Mouse (Mus musculus): Measurements from ENCODE around the gene Nup214. TPM values are rescaled to one million over a fixed set of nuclear protein-coding genes. Genes with fewer than 3 reads are reported as not detected.
A peak's percentile ranks its signal among the peaks of the same experiment; 100 is the strongest.

The Nup214 gene
- polyA plus RNA-seq (2017; shearing (Covaris generic)) = 100 to 1,000 TPM in 1 of 2 experiments, 10 to 100 TPM in 1; 87.6 to 102 TPM

DNA sequence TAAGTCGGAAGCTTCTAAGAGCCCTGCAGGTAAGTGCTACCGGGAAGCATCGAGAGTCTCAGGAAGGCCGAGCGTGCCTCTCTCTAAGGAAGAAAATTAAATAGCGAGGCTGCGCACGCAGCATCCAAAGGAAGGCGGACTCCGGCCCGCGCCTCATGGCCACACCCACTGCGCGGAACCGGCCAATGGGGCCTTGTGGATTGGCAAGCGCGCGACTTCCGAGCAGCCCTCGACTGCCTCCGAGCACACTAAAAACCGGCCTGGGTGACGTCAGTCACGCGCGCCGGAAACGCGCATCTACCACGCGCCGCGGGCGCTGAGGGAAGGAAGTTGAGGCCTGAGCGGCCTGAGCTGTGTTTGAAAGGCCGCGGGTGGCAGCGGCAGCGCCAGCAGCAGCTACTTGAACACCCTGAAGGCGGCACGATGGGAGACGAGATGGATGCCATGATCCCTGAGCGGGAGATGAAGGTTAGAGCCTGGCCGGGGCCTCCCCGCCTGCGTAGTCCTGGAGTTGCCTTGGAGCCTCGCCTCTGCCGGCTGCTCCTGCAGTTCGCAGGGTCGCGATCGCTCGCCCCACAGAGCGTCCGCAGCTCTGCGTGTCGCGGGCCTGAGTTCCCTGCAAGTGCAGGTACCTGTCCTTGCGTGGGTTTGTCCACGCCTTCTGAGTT lies at the start of gene Nup214:
Gene Nup214, plus strand, starts transcription at position 296 of the 668 bp plus-strand sequence.
- peak; percentile 100 for ATAC-seq

DNA sequence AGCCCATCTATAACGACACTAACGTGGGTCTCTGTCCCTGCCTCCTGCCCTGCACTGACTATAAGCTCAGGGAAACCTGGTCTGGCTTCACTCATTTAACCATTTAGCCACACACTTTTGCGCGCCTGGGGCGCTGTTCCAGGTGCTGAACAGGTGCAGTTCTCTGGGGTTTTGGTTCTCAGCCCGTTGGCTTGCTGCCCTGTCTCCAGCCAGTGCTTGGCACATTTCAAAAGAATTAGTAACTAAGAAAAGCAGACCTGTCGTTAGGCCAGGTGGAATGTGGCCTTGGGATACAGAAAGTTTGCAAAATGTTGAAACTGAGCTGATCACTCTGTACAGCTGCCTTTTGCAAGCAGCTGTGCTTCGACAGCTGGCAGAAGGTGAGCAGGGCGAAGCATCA lies 49.4 kb upstream of the Nup214 start:
- ATAC-seq = no peak

DNA sequence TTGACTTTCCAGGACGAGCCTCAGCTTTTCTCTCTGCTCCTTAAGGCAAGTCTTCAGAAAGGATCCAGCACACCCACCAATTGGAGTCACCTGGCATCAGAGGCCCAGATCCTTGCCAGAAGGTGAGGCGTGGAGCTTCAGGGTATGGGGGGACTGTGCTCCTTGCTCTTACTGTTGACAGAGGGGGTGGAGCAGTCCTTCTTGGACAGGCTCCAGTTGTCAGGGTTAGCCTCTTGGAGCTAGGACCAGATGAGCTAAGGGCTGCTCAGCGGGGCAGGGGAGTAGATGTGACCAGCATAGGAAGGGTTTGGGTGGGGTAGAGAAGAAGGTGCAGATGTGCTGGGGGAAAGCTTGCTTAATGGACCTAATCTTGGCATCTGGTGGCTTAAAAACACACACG lies 48.3 kb upstream of the Nup214 start:
- no peak for ATAC-seq

DNA sequence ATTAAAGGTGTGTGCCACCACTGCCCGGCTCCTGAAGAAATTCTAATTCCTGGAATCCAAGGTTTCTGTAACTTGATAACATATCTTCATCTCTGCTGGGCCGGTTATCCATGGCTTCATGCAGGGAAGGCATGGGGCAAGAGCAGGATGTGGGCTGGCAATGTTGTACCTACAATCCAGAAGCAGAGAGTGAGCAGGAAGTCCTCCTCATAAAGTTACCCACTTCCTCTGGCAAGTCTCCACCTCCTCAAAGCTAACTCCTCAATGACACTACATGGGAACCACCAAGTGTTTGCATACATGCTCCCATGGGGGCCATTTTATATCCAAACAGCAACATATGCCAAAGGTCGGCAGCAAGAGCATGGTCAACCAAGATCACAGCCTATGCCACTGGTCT lies 44.6 kb upstream of the Nup214 start:
- ATAC-seq = peak; percentile 96

DNA sequence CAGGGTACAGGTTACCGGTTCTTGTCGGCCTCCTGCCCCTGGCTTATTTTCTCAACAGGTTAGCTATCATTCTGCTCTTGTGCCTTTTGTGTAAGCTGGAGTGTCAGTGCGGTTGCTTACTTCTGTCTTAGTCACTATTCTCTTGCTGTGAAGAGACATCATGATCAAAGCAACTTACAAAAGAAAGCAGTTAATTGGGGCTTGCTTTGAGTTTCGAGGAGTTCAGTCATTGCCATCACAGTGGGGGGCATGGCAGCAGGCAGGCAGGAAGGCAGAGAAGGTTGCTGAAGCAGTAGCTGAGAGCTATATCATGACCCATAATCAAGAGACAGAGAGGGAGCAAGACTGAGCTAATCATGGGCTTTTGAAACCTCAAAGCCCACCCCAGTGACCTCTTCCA lies 39.7 kb upstream of the Nup214 start:
- ATAC-seq = no peak

DNA sequence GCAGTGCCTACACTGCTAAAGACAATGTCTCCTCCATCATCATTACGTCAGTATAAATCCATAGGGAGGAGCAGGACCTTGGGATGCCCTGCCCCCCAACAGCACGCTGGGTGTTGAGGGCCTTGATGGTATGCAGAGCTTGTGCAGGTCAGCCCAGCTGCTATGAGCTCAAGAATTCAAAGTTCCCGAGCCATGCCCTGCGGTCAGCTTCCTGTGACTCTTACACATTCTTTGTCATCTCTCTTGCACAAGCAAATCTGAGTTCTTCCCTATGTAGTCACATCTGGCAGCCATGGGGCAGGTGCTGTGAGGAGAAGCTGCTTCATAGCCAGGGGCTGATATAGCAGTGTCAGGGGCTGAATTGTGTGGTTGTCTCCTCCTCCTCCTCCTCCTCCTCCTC lies 39.2 kb upstream of the Nup214 start:
- no peak for ATAC-seq

DNA sequence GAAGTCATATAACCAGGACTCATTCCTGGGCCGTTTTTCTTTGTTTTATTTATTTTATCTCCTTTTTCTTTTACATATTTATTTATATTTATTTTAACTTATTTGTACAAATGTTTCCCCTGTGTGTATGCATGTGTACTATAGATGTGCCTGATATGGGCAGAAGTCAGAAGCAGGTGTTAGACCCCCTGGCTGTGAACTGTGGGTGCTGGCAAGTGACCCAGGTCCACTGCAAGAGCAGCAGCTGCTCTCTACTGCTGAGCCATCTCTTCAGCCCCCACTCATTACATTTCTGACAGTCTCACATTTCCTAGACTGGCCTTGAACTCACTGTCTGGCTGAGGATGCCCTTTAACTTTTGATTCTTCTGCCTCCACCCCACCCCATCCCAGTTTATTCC lies 35.9 kb upstream of the Nup214 start:
- no peak for ATAC-seq

DNA sequence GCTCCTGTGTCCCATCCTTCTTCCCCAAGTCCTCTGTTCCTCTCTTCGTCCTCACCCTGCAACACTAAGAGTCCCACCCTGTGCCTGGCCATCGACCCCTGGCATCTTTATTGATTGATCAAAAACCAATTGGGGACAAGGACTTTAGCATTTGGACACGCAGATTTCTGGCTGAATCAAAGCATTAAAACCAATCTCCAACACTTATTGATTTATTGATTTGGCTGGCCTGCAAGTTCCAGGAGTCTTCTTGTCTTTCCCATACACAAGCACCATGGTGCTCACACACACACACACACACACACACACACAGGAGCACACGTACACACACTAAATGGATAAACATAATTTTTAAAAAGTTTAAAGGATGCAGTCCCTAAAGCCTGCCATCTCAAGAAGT lies 31.2 kb upstream of the Nup214 start:
- no peak for ATAC-seq

DNA sequence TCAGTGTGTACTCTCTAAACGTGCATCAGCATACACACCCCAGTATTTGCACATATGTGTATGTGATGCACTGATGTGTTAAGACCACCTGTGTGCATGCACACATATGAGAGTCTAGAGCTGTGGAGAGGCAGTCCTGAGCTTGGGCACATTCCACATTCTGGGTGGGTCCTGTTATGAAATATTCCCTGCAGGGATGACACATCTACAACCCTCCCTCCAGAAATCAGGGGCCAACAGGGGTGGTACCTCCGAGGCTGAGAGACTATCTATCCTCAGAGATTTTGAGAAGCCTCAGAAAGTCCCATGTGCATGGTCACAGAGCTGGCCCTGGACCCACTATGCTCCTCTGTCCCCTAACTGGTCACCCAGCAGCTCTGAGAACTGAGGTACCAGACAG lies 28.7 kb upstream of the Nup214 start:
- no peak for ATAC-seq

DNA sequence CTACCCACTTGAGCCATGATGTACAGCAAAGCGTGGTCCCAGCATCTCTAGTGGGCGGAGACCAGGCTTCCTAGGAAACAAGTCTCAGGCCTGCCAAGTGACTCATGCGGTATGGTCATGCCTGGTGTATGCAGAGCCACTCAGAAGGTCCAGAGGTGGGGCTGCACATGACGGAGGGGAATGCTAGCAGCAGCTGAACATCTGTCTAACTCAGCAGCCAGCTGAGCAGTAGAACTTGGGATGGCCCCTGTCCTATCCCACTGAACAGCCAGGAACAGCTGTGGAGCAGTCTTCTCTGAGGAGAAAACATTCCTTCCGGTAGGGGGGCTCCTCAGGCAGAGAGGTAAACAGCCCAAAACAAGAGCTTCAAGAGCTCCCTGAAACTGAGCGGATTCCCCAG lies 25.8 kb upstream of the Nup214 start:
- no peak for ATAC-seq

DNA sequence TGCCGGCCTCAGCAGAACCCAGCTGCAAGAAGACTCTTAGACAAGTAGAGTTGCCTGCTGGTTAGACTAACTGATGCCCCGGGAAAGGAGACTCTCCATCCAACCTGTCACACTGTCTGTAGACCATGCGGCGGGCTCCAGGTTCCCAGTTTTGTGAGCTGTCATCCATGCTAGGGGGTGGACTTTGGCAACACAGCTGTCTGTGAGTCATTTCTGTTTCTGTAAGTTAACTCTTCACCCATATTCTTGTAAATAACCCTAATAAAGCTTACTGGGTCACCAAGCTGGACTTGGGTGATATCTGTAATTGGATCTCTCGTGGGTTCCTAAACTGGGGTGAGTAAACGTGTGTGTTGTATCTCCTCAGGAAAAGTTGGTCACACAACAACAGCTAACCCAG lies 25.4 kb upstream of the Nup214 start:
- ATAC-seq = no peak

DNA sequence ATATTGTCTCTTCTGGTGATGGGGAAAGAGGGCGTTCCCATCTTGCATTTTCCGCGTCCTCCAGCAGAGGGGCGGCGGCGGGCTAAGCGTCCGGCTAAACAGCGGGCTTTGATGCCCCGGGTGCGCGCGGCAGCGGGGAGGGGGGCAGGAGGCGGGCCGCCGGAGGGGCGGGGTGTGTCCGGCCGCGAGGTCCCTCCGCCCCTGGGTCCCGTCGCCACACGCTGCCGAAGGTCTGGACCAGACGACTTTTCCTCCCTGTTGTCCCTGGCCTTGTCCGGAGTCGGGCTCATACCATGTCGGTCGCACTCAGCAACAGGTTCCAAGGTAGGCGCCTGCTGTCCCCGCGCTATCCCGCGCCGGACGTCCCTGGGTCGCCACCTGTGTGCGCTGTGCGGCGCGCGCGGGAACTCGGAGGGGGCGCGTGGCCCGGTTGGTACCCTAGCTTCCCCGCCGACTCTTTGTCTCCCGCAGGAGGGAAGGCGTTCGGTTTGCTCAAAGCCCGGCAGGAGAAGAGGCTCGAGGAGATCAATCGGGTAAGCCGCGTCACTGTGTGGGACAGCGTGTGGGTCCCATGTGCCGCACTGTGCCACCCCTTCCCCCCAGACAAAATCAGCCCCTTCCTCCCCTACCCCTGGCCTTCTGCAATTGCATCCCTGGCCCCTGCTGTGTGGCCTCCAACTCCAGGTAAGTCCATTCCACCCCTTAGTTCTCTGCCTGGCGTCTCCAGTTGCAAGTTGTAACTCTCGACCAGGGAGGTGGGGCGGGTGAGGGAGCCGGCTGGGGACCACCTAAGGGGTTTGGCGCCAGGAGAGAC lies 24.0 kb upstream of the Nup214 start, which contains the start of gene Aif1l:
Gene Aif1l, plus strand, starts transcription at position 82 of the 814 bp plus-strand sequence.
- no peak for ATAC-seq

DNA sequence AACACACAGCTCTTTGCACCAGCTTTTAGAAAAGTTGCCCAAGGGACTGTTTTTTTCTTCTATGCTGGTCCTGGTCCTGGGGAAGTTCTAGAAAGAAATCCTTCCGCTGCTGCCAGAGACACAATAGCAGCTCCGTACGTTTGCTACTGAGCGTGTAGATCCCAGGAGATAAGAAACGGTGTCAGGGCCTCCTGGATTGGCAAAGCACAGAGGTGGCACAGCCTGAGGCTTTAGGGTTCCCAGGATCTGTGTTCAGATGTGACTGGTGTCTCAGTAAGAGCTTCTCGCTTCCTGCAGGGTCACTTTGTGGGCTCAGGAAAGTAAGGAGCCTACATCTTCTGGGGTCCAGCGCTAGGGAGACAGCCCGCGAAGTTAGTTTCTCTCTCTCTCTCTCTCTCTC lies 23.3 kb upstream of the Nup214 start:
- no peak for ATAC-seq

DNA sequence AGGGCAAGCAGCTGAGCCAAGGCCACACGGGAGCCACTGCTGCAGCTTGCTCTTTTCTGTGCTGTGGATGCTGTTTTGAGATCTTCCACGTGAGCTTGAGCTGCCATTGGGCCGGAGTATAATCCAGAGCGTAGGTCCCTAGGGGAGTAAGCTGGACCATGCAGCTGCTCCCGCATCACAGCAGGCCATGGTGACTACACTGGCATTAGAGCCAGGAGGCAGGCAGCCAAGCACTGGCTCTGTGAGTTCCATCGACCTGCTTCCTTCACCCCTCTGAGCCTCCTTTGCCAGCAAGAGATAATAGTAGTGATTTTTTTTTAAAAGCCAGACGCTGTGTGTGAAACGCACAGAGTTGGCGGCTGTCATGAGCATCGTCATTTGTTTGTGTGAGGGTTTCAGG lies 22.0 kb upstream of the Nup214 start:
- no peak for ATAC-seq

DNA sequence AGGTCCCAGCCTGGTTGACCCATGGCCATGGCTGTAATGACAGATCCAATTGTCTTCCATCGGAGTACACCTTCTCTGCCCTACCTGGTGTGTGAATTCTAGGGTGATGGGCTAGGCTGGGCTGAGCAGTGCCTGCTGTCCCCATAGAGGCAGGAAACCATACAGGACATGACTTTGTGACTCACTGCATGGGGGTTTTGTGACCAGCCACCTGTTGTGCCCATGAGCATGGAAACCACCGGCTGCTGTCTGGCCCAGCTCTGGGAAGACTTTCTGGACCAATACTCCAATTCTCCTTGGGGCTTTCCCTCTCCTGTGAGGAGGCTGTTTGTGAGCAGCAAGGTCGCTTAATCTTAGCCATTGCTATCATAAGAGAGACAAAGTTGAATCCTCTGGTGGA lies 21.5 kb upstream of the Nup214 start:
- no peak for ATAC-seq

DNA sequence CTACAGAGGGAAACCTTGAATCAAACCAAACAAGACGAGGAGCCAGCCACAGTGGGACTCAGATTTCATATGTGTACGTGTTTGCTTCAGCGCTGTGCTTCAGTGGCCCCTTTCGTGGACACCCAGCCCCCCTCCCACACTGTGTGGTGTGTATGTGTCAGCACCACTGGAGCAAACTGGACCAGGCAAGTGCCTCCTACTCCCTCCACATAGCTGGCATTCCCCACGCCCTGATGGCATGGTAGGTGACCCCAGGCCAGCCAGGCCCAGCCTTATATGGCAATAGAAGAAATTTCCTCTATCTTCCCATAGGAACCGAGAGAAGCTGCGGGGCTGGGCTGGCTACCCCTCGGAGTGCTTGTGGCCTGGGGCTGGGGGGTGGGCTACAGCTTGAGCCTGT lies 20.5 kb upstream of the Nup214 start:
- ATAC-seq = no peak

DNA sequence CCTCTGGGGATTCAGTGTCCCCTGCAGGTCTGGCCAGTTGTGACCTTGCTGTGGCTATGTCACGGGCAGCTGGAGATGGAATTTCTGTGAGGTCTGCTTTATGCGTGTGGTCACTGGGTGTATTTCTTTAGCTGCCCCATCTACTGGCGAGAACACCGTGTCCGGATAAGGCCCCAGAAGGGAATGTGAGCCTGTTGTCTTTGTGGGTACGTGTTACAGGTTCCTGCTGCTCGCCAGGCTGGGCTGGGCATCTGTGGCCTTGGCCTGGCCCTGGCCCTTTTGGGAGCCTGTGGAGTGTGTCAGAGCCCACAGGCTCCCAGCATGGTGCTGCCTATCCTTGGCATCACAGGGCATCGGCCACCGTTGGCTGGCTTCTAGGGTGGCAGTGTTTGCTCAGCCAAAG lies 19.5 kb upstream of the Nup214 start:
- no peak for ATAC-seq

DNA sequence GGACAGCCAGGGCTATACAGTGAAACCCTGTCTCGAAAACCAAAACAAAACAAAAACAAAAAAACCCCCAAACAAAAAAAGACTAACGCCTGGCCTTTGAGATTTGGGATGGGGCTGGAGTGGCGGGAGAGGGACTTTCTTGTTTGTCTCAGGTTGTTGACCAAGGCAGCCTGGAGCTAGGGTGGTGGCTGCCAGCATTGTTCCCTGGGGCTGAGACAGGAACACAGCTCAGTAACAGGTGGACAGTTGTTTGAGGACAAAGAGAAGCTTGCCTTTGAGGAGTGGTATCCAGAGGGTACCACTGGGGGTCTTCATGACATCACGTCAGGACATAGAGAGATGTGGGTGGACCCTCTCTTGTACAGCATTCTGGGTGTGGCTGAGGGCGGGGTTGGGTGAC lies 18.6 kb upstream of the Nup214 start:
- no peak for ATAC-seq

DNA sequence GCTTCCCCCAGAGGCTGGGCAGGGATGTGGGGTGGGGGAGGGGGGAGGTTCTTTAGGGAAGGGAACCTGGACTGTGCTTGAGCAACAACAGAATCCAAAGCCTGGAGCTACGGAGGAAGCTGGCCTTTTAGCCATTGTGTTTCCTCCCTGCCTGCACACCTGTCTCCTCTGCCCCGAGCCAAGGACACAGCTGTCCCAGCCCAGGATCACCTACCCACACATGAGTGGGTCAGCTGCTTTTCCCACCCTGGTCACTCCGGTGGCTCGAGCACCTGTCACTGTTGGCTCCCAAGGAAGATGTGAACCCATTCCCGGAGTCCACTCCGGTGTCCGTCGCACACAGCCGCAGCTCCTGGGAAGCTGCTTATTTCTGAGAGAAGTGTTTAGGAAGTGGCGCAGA lies 17.0 kb upstream of the Nup214 start:
- no peak for ATAC-seq

DNA sequence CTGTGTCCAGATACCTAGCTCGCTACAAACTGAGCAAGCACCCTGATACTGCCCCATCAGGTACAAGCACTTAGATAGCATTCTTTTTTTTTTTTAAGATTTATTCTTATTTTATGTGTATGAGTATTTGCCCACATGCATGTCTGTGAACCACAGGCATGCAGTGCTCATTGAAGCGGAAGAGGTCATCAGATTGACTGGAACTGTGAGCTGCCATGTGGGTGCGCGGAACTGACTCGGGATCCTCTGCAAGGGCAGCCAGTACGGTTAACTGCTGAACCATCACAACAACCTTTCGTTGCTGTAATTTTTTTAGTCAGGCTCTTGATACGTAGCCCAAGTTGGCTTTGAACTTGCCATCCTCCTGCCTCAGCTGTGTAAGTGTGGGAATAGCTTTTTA lies 13.2 kb upstream of the Nup214 start:
- ATAC-seq = no peak

DNA sequence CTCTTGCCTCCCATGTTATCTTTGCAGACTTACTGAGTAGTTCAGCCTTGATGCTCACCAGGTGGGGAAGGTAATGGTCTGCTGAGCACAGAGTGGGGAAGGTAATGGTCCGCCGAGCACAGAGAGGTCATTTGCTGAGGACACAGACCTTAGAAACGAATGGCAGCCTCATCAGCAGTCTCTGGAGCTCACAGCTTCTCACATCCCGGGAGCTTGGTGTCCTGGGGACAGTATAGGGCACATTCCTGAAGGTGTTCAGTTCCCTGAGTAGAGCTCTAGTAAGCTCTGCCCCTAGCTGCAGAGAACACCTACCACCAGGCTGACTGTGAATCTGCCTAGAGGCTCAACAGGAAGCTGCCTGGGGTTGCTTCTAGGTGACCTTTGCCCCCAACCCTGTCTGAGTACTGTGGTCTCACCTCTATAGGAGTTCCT lies 12.4 kb upstream of the Nup214 start:
- no peak for ATAC-seq

DNA sequence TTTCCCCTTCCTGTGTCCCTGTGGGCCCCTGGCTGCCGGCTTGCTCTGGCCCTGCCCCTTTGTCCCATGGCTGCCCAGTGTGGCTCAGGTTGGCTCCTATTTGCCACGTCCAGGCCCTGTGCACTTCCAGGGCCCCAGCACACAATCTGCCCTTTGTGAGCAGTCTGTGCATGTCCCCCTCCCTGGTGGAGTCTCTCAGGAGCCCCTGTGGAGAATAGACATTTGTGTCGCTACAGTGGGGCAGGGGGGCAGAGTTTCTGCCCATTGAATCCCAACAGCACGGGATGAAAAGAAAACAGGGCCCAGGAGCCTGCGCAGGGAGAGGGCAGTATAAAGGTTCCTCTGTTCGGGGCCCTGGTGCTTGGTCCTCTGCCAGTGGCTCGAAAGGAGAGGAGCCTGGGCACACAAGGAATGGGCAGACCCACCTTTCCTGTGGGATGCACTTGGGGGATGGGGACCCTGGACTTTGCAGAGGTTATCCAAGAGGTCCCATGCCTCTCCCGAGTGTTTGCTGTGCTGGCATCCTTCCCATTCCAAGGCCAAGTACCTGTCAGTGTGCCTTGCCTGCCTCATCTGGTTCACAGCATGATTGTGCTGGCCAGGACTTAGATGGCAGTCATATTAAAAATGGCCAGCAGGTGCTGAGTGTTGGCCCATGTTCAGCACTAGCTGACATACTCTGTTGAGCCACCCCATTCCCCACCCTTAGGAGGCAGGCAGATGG lies 11.6 kb upstream of the Nup214 start:
- no peak for ATAC-seq

DNA sequence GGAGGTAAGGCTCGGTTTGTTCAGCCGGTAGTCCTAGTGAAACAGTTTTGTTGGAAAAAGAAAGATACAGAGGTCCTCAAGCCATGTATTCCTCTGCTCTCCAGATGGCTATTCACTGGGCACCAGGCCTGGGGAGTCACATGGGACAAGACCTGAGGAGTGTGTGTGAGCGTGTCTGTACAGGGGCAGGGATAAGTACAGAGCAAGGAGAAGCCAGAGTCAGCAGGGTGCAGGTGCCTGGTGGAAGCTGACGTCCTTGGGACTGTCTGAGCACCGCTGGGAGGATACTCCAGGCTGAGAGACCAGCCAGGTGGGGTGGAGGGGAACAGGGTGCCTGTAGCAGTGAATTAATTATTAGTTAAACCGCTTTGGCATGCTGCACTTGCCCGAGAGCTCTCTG lies 10.7 kb upstream of the Nup214 start:
- ATAC-seq = no peak

DNA sequence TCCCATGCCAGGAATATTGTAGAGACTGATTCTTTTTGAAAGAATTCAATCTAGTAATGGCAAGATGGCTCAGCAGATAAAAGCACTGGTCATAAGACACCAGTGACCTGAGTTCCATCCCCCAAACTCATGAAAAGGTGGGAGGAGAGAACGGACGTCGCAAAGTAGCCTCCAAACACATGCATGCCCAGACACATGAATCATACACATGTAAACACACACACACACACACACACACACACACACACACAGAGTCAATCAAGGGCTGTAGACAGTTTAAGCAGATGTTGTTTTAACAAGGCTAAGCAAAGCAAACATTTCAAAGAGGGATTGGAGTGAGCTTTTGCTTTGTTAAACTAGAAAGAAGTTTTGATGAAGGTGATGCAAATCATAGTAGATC lies 10.0 kb upstream of the Nup214 start:
- ATAC-seq = no peak
